Mouse (Mus musculus): Measurements from ENCODE around the gene Il15. TPM values are rescaled to one million over a fixed set of nuclear protein-coding genes. Genes with fewer than 3 reads are reported as not detected.

Gene Il15
- polyA plus RNA-seq, 1 experiment from 2014 or later: 3.6 TPM

GRCm38 (mm10) chr8:82346485-82346884, 56.5 kb downstream of the Il15 start:
- ATAC-seq (ENCODE audit: low read depth) (no peak), DNase-seq (ENCODE audit: low spot score) (no peak)
- H3K4me1 ChIP-seq (ENCODE audit: control insufficient read depth, insufficient read depth, low read length): no peaks in the 10 kb centered on the region
- no peak overlapping the region for H3K27ac ChIP-seq (replicated peaks; ENCODE audit: low read depth, low read length)
- 64% methylated on average over 3 of the region's 3 CpGs for WGBS
- no peak overlapping the region for H3K9ac ChIP-seq (ENCODE audit: low read depth, low read length)
- no peak overlapping the region for H3K4me2 ChIP-seq (ENCODE audit: low read depth, low read length)
- H3K9me3 ChIP-seq (ENCODE audit: control insufficient read depth, low read length): no peaks in the 10 kb centered on the region
- H3K27me3 ChIP-seq (replicated peaks; ENCODE audit: control insufficient read depth, insufficient read depth, low read length): no peaks in the 10 kb centered on the region
- no peaks in the 10 kb centered on the region for H3K36me3 ChIP-seq (ENCODE audit: control insufficient read depth, insufficient read depth, low read length)
- no peak overlapping the region for H3K4me3 ChIP-seq (ENCODE audit: low read depth, low read length)

DNA sequence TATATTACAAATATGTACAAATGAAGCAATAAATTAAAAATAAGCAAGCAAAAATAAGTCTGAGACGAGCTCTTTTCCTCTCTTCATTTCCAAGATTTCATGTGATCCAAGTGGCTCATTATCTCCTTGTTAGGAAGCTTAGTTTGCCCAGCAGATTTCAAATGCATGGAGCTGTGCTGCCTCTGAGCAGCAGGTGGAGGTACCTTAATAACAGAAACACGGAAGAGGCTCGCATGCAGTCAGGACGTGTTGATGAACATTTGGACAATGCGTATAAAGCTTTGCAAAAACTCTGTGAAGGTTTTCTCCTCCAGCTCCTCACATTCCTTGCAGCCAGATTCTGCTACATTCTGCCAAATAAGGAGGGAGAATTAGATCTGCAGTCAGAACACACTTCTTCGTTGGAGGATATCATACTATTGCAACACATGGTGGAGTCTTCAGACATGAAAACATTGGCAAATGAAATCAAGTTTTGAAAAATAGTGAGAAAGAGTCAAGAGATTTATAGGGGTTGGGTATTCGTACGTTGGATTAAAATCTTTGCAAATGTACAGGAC, 71.3 kb downstream of the Il15 start:
- Histone ChIP-seq H3K4me1 (ENCODE audit: control insufficient read depth, insufficient read depth, low read length) (no peaks in the 10 kb centered on the region), H3K27ac (replicated peaks; ENCODE audit: low read depth, low read length) (no peak overlapping the region), H3K36me3 (ENCODE audit: control insufficient read depth, insufficient read depth, low read length) (no peaks in the 10 kb centered on the region), H3K4me3 (ENCODE audit: low read depth, low read length) (no peak overlapping the region), H3K4me2 (ENCODE audit: low read depth, low read length) (no peak overlapping the region), H3K9ac (ENCODE audit: low read depth, low read length) (no peak overlapping the region), H3K27me3 (replicated peaks; ENCODE audit: control insufficient read depth, insufficient read depth, low read length) (no peaks in the 10 kb centered on the region), H3K9me3 (ENCODE audit: control insufficient read depth, low read length) (no peaks in the 10 kb centered on the region)
- 85% methylated on average over 8 of the region's 8 CpGs for WGBS
- no peak for ATAC-seq (ENCODE audit: low read depth)
- no peak for DNase-seq (ENCODE audit: low spot score)

GRCm38 (mm10) chr8:82327986-82328652, 74.9 kb downstream of the Il15 start:
- Histone ChIP-seq H3K4me2 (ENCODE audit: low read depth, low read length) (no peak overlapping the region), H3K27me3 (replicated peaks; ENCODE audit: control insufficient read depth, insufficient read depth, low read length) (no peaks in the 10 kb centered on the region), H3K4me1 (ENCODE audit: control insufficient read depth, insufficient read depth, low read length) (no peaks in the 10 kb centered on the region), H3K36me3 (ENCODE audit: control insufficient read depth, insufficient read depth, low read length) (no peaks in the 10 kb centered on the region), H3K27ac (replicated peaks; ENCODE audit: low read depth, low read length) (no peak overlapping the region), H3K4me3 (ENCODE audit: low read depth, low read length) (no peak overlapping the region), H3K9ac (ENCODE audit: low read depth, low read length) (no peak overlapping the region), H3K9me3 (ENCODE audit: control insufficient read depth, low read length) (no peaks in the 10 kb centered on the region)
- DNase-seq (ENCODE audit: low spot score) (no peak), ATAC-seq (ENCODE audit: low read depth) (no peak)
- 47% methylated on average over 2 of the region's 2 CpGs for WGBS

GRCm38 (mm10) chr8:82326061-82326460, 77.0 kb downstream of the Il15 start:
- ATAC-seq (ENCODE audit: low read depth) (no peak), DNase-seq (ENCODE audit: low spot score) (peak; percentile 6)
- Histone ChIP-seq H3K9me3 (ENCODE audit: control insufficient read depth, low read length) (no peaks in the 10 kb centered on the region), H3K27ac (replicated peaks; ENCODE audit: low read depth, low read length) (no peak overlapping the region), H3K27me3 (replicated peaks; ENCODE audit: control insufficient read depth, insufficient read depth, low read length) (no peaks in the 10 kb centered on the region), H3K4me2 (ENCODE audit: low read depth, low read length) (no peak overlapping the region), H3K4me1 (ENCODE audit: control insufficient read depth, insufficient read depth, low read length) (no peaks in the 10 kb centered on the region), H3K9ac (ENCODE audit: low read depth, low read length) (no peak overlapping the region), H3K36me3 (ENCODE audit: control insufficient read depth, insufficient read depth, low read length) (no peaks in the 10 kb centered on the region), H3K4me3 (ENCODE audit: low read depth, low read length) (no peak overlapping the region)
- WGBS: 66% methylated on average over 1 of the region's 1 CpGs

DNA sequence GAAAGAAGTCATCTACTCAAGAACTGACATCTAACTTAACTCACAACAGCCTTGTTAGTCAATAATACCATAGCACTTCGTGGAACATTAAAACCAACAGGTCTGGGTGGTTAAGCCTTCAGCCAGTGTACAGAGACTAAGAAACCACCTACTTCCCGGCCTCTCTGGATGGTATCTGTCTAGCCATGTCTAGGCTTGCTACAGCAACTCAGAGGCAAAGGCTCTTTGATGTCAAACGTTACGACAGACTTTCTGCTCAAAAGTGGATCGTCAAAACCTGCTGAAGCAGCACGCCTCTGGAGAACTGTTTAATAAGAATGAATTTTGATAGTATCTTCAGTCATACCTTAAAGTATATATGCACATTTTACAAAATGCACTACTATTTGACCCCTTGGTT, 77.4 kb downstream of the Il15 start:
- H3K4me1 ChIP-seq (ENCODE audit: control insufficient read depth, insufficient read depth, low read length): no peaks in the 10 kb centered on the region
- 83% methylated on average over 6 of the region's 6 CpGs for whole genome bisulfite sequencing
- H3K9ac ChIP-seq (ENCODE audit: low read depth, low read length): no peak overlapping the region
- H3K36me3 ChIP-seq (ENCODE audit: control insufficient read depth, insufficient read depth, low read length): no peaks in the 10 kb centered on the region
- no peak overlapping the region for H3K27ac ChIP-seq (replicated peaks; ENCODE audit: low read depth, low read length)
- H3K27me3 ChIP-seq (replicated peaks; ENCODE audit: control insufficient read depth, insufficient read depth, low read length): no peaks in the 10 kb centered on the region
- DNase-seq (ENCODE audit: low spot score) (peak; percentile 62), ATAC-seq (ENCODE audit: low read depth) (no peak)
- no peak overlapping the region for H3K4me2 ChIP-seq (ENCODE audit: low read depth, low read length)
- H3K9me3 ChIP-seq (ENCODE audit: control insufficient read depth, low read length): no peaks in the 10 kb centered on the region
- H3K4me3 ChIP-seq (ENCODE audit: low read depth, low read length): no peak overlapping the region

DNA sequence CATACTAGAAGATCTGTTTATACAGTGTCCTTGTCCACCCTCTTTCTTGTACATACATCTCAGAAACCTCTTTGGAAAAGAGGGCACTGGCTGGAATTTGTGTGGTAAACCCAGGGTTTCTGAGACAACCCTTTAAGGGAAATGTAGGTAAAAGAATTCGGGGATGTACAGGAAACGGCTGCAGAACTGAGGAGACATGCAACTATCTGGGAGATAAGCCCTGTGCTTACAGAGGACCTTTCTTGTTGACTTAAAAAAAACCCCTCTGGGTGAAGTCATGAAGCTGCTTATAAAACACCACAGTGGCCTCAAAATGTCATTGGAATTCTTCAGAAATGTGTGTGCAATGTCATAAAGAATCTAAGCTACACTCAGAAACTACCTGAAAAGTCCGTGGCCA, 85.6 kb downstream of the Il15 start:
- no peak overlapping the region for H3K9ac ChIP-seq (ENCODE audit: low read depth, low read length)
- ATAC-seq (ENCODE audit: low read depth): no peak
- H3K9me3 ChIP-seq (ENCODE audit: control insufficient read depth, low read length): no peaks in the 10 kb centered on the region
- no peaks in the 10 kb centered on the region for H3K4me1 ChIP-seq (ENCODE audit: control insufficient read depth, insufficient read depth, low read length)
- no peak overlapping the region for H3K27ac ChIP-seq (replicated peaks; ENCODE audit: low read depth, low read length)
- H3K36me3 ChIP-seq (ENCODE audit: control insufficient read depth, insufficient read depth, low read length): no peaks in the 10 kb centered on the region
- H3K4me3 ChIP-seq (ENCODE audit: low read depth, low read length): no peak overlapping the region
- 68% methylated on average over 3 of the region's 3 CpGs for WGBS
- DNase-seq (ENCODE audit: low spot score): no peak
- no peaks in the 10 kb centered on the region for H3K27me3 ChIP-seq (replicated peaks; ENCODE audit: control insufficient read depth, insufficient read depth, low read length)
- H3K4me2 ChIP-seq (ENCODE audit: low read depth, low read length): no peak overlapping the region

DNA sequence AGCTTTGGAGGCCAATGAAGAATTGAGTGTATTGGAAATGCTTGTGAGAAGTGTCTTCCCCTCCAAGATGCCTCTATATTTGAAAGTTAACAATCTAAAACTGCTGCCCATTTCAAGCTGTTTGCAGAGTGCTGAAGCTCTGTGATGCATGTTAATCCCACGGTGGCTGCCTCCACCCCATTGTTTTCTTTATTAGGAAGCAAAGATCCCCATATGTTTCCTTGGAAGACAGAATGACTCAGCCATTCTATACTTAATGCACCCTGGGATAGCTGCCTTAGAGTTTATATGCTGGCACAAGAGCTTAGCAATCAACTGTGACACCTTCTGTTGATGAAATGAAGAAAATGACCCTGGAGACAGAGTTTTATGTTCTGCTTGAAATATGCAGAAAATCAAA, 96.6 kb downstream of the Il15 start:
- H3K9me3 ChIP-seq (ENCODE audit: control insufficient read depth, low read length): no peaks in the 10 kb centered on the region
- no peaks in the 10 kb centered on the region for H3K36me3 ChIP-seq (ENCODE audit: control insufficient read depth, insufficient read depth, low read length)
- DNase-seq (ENCODE audit: low spot score): peak; percentile 3
- no peak overlapping the region for H3K27ac ChIP-seq (replicated peaks; ENCODE audit: low read depth, low read length)
- no peak overlapping the region for H3K4me2 ChIP-seq (ENCODE audit: low read depth, low read length)
- WGBS: 41% methylated on average over 1 of the region's 1 CpGs
- no peak for ATAC-seq (ENCODE audit: low read depth)
- no peaks in the 10 kb centered on the region for H3K4me1 ChIP-seq (ENCODE audit: control insufficient read depth, insufficient read depth, low read length)
- no peak overlapping the region for H3K9ac ChIP-seq (ENCODE audit: low read depth, low read length)
- H3K27me3 ChIP-seq (replicated peaks; ENCODE audit: control insufficient read depth, insufficient read depth, low read length): no peaks in the 10 kb centered on the region
- no peak overlapping the region for H3K4me3 ChIP-seq (ENCODE audit: low read depth, low read length)

- DNase-seq (ENCODE audit: low spot score) (no peak), ATAC-seq (ENCODE audit: low read depth) (no peak)
- no peaks in the 10 kb centered on the region for H3K36me3 ChIP-seq (ENCODE audit: control insufficient read depth, insufficient read depth, low read length)
- no peak overlapping the region for H3K4me3 ChIP-seq (ENCODE audit: low read depth, low read length)
- no peaks in the 10 kb centered on the region for H3K27me3 ChIP-seq (replicated peaks; ENCODE audit: control insufficient read depth, insufficient read depth, low read length)
- 89% methylated on average over 2 of the region's 2 CpGs for WGBS
- no peak overlapping the region for H3K4me2 ChIP-seq (ENCODE audit: low read depth, low read length)
- H3K27ac ChIP-seq (replicated peaks; ENCODE audit: low read depth, low read length): no peak overlapping the region
- H3K4me1 ChIP-seq (ENCODE audit: control insufficient read depth, insufficient read depth, low read length): no peaks in the 10 kb centered on the region
- H3K9ac ChIP-seq (ENCODE audit: low read depth, low read length): no peak overlapping the region
- no peaks in the 10 kb centered on the region for H3K9me3 ChIP-seq (ENCODE audit: control insufficient read depth, low read length)
These were observed 106.8 kb downstream of the Il15 start for GRCm38 (mm10) chr8:82296256-82296655.

DNA sequence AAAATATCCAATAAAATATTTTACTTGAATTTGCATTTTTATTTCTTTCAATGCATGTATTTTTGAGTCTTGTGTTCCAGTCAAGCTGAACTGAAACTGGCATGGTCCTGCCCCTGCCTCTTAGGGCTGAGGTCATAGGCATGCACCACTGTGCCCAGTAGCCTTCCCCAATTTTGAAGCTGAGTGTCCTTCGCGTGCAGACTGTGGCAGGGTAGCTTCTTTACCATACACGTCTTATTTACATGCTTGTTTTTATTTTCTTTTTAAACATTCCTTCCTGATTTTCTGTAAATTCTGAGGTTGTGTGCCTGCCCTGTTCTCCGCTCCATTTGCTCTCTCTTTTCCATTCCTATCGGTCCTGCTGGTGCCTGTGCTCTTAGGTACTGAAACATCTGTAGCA, 111.4 kb downstream of the Il15 start:
- Histone ChIP-seq H3K4me1 (ENCODE audit: control insufficient read depth, insufficient read depth, low read length) (no peaks in the 10 kb centered on the region), H3K27me3 (replicated peaks; ENCODE audit: control insufficient read depth, insufficient read depth, low read length) (no peaks in the 10 kb centered on the region), H3K27ac (replicated peaks; ENCODE audit: low read depth, low read length) (no peak overlapping the region), H3K9me3 (ENCODE audit: control insufficient read depth, low read length) (no peaks in the 10 kb centered on the region), H3K36me3 (ENCODE audit: control insufficient read depth, insufficient read depth, low read length) (no peaks in the 10 kb centered on the region), H3K4me2 (ENCODE audit: low read depth, low read length) (no peak overlapping the region), H3K9ac (ENCODE audit: low read depth, low read length) (no peak overlapping the region), H3K4me3 (ENCODE audit: low read depth, low read length) (no peak overlapping the region)
- no peak for ATAC-seq (ENCODE audit: low read depth)
- WGBS: 88% methylated on average over 5 of the region's 5 CpGs
- no peak for DNase-seq (ENCODE audit: low spot score)

Data from embryonic facial prominence, embryonic 14.5 days (tissue).